Mouse (Mus musculus): ENCODE measurements at regions not wholly inside any gene's neighbourhood (a gene's known extent, or its start where the extent isn't known, plus 50 kb on each side); places are given as distances from the start of the nearest gene placed in this dataset.

DNA sequence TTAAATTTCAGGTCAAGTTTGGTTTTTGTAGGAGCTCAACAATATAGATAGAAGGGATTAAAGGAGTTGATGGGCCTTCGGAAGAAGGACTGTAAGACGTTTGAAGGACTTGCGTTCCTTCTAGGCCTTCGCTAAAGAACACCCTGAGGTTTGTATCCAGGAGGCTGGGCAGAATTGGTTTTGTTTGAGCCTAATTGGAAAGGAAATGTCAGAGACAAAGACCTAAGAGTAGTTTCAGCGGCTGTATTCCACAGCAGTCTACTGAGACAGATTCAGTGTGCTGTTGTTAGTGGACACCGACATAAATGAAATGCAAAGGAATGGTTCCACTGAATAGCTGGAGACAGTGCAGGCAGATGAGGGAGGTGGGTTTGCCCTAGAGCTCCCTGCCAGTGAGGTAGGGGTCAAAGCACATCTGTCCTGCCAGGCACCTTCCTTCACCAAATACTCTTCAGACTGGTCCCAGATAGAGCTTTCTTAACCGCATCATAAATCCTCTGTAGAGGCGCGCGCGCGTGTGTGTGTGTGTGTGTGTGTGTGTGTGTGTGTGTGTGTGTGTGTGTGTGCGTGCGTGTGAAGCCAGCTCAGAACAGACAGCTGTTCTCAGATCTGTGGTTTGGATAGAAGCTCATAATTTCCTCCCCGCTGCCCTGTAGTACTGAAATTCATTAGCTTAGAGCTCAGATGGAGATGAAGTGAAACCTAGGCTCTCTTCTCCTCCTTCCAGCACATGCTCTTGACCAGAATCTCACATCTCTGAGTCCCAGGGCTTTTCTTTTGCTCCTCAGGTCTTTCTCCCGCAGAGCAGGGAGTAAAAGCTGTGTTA, 209.7 kb downstream of the Ktn1 start:
- no peak for DNase-seq (ENCODE audit: low spot score)

DNA sequence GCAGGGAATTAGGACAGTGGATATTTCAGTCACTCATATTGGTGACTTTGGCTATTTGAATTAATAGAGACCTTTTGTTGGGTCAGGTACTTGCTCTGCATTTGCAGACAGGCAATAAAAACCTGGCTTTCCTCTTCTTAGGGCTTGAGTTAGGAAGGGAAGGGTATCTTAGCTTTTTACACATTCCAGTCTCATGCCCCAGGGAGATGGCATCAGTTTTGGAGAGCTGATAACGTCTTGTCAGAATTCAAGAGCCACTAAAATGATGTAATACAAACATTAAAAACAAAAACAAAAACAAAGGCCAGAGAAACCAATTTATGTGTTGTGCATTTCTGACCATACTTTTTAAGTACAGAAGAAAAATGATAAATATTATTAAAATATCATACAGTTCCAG, 214.3 kb downstream of the Ktn1 start:
- no peak for DNase-seq (ENCODE audit: low spot score)

DNA sequence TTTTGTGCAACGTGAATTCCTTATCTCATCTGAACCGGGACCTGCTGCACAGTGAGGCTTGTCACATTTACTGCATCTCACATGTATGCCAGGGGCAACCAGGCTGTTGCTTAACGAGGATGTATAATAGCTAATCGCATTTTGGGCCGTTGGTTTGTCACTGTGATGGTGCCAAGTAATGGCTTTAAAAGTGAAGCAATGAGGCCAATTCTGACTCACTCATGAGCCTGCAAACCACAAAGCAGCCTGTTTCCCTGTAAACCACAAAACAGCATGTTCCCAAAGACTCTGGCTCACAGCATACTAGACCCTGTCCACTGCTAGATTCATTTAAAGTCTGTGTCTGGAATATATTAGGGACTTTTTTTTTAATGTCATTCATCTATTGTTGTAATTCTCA, 214.8 kb downstream of the Ktn1 start:
- no peak for DNase-seq (ENCODE audit: low spot score)

DNA sequence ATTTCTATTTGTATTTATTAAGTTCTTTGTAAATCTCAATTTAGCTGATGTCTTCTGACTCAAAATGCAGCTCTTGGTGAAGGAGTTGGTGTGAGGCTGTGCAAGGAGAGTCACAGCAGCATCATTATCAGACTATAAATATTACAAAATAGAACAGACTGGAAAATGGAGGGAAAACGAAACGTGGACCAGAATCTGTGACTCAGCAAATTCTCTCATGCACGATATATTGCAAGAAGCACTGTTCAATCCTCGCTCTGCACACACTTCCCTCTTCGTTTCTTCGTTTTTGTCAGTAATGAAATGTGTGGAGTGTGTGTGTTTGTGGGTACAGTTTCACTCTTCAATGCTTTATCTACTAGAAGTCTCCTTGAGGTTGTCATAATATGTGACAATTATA, 215.5 kb downstream of the Ktn1 start:
- no peak for DNase-seq (ENCODE audit: low spot score)

DNA sequence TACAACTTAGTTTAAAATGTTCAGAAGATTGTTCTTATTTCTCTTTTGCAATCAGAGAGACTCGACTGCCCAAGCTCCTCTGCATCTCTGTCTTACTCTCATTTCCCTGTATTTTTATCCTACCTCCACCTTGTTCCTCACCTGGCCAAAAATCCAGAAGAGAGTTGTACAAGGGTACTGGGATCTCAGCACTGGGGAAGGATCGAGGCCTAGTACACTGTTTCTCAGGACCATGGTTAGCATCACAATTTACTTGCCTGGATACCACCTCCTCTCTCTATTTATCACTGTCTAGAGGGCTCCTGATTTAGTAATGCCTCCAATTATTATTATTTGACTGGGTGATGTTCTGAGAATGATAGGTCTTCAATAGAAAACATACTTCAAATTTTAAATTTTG, 218.8 kb downstream of the Ktn1 start:
- no peak for DNase-seq (ENCODE audit: low spot score)

DNA sequence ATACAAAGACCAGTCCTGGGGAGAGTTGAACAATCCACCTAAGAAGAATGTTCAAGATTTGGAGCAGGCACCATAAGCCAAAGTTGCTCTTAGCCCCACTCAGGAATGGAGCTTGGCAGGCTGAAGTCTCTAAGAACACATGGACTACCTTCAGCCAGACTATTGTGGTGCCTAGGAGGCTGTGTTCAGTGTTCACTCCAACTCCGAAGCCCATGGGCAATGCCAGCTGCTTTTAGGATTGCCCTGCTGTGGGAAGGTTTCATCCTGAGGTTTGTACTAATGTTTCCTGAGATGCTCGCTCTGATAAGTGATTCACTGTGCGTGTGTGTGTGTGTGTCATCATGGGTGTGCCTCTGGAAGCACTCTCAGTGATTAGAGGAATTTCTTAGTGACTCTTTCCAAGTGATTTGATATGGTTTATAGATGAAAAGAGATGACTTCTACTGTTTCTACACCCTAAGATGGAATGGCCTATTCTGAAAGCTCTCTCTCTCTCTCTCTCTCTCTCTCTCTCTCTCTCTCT, 220.1 kb downstream of the Ktn1 start:
- DNase-seq (ENCODE audit: low spot score): no peak

DNA sequence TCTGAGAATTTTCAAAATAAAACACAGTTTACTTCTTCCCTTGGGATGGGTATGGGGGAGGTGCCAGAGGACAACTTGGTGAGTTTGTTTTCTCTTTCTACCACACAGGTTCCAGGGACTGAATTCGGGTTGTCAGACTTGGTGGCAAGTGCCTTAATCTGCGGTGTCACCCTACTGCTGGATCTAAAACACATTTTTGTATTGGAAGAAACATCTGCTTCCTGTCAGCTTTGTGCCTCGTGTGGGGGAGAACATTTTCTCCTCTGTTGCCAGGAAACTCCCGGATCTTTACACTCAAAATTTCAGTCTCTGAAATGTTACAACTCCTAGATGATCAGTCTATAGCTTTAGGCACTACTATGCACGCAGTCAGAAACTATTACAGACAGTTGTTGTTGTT, 228.3 kb downstream of the Ktn1 start:
- DNase-seq (ENCODE audit: low spot score): no peak

DNA sequence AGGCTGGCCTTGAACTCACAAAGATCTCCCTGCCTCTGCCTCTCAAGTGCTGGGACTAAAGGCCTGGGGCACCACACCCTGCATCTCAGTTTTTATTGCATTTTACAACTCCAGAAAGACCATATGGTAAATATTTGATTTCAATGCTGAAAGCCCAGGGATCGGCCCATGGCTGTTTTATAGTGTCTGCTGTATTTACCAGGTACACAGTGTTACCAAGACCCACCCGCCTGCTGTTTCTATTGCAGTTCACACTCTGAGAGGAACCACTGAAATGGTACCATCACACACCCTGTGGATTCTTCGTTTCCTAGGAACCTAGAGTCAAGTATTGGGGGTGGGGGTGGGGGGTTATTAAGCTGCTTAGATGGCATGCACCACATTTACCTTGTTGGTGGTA, 228.9 kb downstream of the Ktn1 start:
- DNase-seq (ENCODE audit: low spot score): no peak

DNA sequence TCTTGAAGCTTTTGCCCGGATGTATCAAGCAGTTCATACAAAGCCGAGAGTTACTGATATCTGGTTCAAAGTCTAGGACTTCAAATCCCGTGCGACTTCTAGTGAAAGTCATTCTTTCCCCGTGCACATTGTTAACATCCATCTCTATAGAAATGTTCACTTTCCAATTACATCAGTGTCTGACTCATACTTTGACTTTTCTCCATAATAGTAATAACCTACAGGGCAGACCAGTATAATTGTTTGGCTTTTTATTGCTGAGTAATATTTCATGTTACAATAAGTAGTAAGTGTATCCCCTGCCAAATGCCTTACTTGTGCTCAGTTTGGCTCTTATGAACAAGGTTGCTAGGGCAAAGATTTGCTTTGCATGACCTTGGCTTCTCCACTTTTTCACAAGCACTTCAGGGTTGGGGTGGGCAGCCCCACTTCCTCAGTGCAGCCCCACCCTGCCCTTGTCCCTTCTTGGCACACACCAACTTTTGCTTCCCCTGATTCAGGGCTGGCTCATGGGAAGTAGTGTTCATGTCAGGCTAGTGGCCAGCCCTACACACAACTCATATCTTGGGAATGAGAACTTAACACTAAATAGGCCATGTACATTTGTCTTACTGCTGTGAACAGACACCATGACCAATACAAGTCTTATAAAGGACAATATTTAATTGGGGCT, 229.7 kb downstream of the Ktn1 start:
- DNase-seq (ENCODE audit: low spot score): no peak

DNA sequence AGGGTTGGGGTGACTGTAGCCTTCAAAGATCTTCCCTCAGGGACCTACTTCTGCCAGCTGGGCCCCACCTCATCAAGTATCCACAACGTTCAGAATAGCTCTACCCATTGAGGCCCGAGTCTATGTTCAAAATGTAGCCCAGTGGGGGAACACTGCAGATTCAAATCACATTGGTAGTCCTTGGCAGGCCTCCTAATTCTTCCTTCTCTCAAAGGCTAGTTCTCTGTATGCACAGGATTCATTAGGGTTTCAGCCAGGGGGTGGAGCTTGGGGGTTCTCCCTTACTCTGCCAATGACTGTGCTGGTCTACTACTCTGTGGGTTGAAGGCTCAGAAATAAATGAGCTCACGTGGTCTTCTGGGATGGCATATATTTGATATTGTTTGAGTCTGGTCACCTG, 235.3 kb upstream of the Peli2 start:
- DNase-seq (ENCODE audit: low spot score): no peak

DNA sequence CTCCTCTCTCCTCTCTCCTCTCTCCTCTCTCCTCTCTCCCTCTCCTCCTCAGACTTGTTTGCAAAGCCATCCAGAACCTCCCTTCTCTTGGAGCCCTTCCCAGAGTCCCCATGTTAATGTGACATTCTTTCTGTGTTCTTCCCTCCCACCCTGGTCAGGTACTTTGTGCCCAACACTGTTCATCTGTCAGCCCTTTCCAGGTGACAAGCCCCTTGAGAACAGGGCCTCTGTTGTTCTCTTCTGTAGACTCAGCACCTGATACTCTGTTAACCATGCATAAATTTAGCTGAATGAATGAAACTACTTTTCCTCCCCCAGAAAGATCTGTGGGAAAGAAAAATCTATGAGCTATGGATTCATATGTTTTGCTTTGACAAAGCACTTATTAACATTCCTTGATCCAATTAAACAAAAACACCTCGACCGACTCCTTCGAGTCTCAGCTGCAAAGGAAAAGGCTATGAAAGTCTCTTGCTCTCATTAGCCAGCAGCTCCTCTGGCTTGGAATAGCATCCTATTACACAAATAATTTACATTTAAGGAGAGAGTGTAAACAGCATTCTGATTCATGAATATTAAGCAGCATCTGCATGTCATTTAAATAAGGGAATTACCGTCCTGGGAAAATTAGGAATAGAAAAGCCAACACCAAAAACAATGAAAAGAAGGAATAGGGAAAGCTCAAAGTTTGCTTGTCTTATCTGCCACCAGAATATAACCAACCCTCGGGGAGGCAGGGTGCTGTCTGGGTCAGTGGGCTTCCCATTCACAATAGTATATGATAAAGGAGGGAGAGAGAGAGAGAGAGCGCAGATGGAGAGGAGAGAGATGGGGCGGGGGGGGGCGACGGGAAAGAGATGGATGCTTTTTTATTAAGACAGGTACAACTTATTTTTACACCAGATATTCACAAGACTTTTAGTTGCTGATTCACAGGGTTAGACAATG, 230.1 kb upstream of the Peli2 start:
- no peak for DNase-seq (ENCODE audit: low spot score)

DNA sequence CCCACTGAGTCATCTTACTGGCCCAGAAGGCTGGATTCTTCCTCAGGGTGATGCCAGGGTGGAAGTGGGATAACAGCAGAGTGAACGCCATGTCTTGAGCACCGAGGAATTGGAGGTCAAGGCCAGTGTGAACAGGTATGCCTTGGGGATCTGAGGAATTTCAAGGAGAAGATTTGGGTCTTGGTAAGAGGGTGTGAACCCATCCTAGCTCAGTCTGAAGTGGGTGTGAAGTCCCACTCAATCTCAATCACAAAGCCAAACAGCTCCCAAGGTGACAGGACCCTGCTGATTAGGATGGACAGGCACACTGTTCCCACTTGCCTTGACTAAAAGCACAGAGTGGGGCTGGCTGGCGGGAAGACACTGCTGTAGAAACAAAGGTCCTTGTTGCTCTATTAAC, 224.0 kb upstream of the Peli2 start:
- no peak for DNase-seq (ENCODE audit: low spot score)

DNA sequence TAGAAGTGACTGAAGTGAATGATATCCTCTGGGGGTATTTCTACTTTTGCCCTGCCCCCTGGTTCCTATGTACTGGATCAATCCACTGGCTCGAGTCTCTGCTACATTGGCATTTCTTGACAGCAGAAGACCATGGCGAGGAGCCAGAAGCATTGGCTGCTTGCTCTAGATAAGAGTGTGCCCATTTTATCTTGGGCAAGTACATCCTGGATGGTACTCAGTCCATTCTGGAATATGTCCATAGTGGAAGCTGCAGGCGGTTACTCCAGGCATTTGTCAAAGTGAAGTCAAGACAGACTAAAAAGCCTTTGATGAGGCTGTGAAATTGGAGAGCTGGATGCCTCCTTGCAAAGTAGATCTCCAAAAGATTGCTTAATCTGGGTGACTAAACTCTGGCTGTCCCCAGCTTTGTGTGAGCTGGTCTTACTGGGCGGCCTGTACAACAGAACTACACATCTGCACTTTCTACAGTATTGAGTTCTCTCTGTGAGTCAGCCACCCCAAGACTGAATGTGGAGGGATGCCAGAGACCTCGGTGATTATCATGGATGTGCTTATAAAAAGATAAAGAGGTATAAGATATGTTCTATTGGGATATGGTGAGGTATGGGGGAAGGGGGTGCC, 222.6 kb upstream of the Peli2 start:
- peak; percentile 18 for DNase-seq (ENCODE audit: low spot score)

DNA sequence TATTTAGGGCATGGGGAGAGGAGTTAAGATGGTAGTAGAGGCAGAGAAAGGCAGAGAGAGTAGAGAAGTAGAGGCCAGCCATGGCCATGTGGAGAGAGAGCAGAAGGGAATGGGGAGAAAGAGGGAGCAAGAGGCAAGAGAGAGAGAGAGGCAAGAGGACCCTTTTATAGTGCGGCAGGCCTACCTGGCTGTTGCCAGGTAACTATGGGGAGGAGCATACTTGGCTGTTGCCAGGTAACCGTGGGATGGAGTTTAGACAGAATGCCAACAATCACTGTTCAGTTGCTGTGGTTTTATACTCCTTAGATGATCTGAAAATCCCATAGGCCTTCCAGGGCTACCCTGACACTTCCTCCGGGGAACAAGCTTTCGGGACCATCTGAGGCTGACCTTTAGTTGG, 222.0 kb upstream of the Peli2 start:
- DNase-seq (ENCODE audit: low spot score): no peak

DNA sequence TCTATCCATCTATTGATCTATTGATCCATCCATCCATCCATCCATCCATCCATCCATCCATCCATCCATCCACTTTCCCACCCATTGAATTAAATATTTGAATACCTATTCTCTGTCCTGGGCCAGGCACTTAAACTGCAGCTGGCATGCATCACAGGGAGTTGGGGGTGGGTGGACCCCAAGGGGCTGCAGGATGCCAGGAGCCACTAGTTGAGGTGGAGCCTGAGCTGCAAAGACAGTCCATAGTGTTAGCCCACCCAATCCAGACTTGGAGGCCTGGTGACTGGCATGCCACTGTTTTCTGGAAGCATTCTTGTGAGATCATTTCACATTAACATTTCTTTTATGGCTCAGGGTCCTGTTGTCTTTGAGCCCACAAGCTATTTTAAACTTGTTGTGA, 215.3 kb upstream of the Peli2 start:
- DNase-seq (ENCODE audit: low spot score): no peak

DNA sequence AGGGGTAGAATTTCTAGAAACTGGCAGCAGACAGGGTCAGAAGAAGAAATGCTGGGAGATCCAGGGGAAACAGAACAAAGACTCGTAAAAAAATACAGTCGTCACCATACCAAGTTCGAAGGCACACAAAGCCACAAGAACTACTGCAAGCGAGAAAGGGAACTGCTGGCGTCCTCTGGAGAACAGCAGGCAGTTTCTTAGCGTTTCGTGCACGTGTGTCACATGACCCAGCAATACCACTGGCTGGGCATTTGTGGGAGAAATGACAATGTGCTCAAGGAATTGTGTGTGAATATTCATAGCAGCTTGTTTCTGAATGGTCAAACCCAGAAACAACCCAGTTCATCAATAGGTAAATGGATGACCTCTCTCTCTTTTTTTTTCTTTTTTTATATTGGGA, 211.5 kb upstream of the Peli2 start:
- DNase-seq (ENCODE audit: low spot score): no peak

DNA sequence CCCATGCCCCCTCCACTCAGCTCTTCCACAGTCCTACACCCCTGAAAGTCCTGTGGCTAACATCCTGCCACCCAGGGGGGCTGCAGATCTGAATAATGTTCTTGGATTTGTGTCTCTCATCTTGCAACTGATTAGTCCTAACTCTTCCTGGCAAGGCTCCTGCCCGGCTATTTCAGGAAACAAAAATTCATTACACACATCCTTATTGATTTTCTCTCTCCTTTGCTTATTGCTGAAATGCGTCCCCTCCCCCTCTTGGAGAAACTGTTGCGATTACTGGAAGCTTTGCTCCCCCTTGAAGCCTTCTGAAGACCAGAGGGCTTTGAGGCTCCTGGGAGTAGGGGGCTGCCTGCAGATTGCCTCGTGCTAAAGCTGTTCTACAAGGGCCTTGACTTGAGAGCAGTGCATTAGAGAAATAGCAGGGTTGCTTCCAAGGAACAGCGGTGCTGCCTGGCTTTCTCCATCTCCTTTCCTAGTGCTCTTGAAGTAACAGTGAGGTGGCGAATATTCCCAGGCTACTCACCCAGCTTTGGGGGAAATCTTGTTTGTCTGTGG, 209.8 kb upstream of the Peli2 start:
- DNase-seq (ENCODE audit: low spot score): no peak

DNA sequence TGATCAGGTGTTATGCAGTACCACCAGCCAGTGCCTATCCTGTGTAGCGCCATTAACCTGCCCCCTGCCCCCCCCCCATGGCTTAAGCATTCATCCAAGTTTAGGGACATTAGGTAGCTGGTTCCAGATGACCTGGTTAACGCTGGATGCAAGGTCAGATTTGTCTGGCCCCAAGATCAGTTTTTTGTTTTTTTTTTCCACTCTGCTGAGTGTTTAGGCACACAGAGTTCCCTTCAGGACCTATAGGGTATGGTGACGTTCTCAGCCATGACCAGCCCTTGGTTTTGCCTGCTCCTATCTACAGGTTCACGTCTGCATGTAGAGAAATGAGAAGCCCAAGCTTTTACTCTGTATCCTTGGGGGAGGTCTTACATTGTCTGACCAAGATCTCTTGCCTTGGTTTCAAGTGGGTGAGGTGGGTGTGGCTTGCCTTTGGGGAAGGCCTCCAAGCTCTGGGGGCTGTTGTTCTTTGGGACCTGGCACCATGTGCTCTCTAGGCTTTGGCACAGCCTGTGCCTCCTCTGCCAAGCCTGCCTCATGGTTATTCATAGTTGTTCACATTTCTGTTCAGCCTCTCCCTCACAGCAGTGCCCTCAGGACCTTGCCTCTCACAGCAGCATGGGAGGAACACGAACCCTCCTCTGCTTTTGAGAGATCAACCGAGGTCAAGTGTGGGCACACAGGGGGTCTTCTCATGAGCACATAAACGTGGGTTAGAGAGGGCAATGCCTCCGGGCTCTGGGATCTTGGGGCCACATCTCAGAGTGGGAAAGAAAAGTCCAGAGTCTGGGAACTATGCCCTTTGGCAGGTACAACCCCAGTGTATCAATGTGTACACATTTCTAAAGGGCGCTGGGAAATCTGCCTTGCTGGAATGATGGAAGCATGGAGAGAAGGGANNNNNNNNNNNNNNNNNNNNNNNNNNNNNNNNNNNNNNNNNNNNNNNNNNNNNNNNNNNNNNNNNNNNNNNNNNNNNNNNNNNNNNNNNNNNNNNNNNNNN, 208.8 kb upstream of the Peli2 start:
- peak; percentile 18 for DNase-seq (ENCODE audit: low spot score)

DNA sequence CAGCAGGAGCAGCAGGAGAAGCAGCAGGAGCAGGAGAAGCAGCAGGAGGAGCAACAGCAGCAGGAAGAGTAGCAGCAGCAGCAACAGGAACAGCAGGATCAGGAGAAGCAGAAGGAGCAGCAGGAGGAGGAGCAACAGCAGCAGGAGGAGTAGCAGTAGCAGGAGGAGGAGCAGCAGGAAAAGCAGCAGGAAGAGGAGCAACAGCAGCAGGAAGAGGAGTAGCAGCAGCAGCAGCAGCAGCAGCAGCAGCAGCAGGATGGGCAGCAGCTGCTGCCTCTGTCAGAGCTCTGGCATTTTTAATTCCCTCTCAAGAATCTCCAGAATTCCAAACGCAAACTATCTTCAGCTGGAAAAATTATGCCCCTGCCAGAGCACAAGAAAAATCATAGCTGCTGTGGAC, 205.0 kb upstream of the Peli2 start:
- DNase-seq (ENCODE audit: low spot score): no peak

DNA sequence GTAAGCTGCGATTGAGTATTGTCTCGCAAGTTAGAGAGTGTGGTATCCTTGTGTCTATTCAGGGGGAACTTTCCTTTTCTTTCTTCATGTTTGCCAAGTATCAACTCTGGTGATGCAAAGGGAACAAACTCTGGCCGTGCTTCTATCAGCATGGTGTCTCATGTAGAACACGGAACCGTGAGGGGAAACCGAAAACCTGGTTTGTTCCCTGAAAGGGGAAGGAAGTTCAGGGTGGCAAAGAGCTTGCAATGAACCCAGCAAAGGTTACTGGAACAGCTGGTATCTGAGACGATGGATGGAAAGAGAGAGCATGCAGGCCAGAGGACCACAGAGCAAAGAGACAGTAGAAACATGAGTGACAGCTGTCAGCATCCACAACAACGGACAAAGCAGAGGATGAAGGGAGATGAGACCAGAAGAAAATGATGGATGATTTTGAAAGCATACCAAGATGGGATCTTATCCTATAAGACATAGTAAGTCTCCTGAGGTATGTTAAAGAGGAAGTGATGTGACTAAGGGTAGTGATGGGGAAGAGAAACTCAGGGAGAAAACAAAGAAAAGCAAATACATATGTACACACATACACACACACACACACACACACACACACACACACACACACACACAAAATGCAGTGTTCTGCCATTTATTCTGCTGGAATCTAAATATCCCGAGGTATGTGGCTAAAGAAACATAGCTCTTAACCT, 199.8 kb upstream of the Peli2 start:
- DNase-seq (ENCODE audit: low spot score): no peak
